Mouse (Mus musculus): ENCODE data around the gene Tnni2. TPM values are rescaled to one million over a fixed set of nuclear protein-coding genes. Genes with fewer than 3 reads are reported as not detected.

Tnni2 gene
- polyA plus RNA-seq, 1 experiment = 4.3 TPM

DNA sequence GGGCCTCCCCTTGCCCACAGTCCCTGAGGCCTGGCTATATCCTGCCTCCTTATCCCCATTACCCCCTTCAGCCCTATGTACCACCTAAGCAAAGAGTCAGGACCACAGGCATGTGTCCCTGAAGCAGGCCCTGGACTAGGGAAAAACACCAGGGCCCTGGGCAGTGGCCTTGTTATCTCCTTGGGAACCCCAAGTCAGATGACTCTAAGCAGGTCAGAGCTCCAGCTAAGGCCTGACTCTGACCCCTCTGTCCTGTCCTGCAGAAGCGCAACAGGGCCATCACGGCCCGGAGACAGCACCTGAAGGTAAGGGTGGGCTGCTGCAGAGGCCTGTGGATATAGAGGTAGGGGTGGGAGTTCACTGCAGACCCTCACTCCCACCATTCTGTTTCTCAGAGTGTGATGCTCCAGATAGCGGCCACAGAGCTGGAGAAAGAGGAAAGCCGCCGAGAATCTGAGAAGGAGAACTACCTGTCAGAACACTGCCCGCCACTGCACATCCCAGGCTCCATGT is 1.4 kb downstream of the Tnni2 start:
- DNase-seq = no peak
- Histone ChIP-seq H3K36me3 (ENCODE audit: control insufficient read depth, insufficient read depth, low read length) (no peaks in the 10 kb centered on the region), H3K4me1 (replicated peaks; ENCODE audit: control insufficient read depth, insufficient read depth, low read length) (peaks cover 44% of the 10 kb centered on the region), H3K27me3 (ENCODE audit: control insufficient read depth, insufficient read depth, low read length) (no peaks in the 10 kb centered on the region), H3K4me3 (ENCODE audit: control insufficient read depth, insufficient read depth, low read length) (no peak overlapping the region), H3K27ac (ENCODE audit: control insufficient read depth, insufficient read depth, low read length) (no peak overlapping the region; the same call in 1 of the 2 replicates)
- WGBS = 88% methylated on average over 7 of the region's 7 CpGs
- no peak for TF ChIP-seq POLR2A (IDR thresholded peaks at IDR 0.05; ENCODE audit: control insufficient read depth, extremely low read depth, insufficient read depth, low read length, poor library complexity)
- no peak for TF ChIP-seq CTCF (IDR thresholded peaks at IDR 0.05; ENCODE audit: borderline replicate concordance, control insufficient read depth, extremely low read depth, insufficient read depth, low read length, poor library complexity)

DNA sequence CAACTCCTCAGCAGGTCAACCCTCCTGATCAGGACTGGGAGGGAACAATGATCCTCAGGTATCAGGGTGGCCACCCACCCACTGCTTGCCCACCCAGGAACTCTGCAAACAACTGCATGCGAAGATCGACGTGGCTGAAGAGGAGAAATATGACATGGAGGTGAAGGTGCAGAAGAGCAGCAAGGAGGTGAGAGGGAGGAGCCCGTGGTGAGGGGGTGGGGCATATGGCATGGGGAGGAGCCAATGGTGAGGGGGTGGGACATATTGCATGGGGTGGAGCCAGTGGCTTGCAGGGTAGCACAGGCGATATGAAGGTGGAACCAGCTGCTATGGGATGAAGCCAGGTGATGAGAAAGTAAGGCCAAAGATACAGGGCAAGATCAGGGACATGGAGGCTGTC is 1.9 kb downstream of the Tnni2 start:
- 81% methylated on average over 5 of the region's 5 CpGs for WGBS

DNA sequence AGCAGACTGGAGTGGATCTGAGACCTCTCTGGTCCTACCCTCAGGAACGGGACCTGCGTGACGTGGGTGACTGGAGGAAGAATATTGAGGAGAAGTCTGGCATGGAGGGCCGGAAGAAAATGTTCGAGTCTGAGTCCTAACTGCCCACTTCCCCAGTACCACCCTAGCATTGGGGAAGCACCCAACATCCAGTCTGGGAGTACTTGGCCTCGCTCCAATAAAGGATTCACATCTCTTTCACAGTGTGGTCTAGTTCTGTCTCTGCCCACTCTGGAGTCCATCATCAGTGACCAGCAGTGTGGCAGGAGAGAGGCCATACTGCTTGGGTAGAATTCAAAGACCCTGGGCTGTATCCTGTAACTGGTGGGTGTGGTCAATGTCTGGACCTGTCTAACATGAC is 2.6 kb downstream of the Tnni2 start:
- H3K27me3 ChIP-seq (ENCODE audit: control insufficient read depth, insufficient read depth, low read length) = no peaks in the 10 kb centered on the region
- no peak overlapping the region for H3K27ac ChIP-seq (ENCODE audit: control insufficient read depth, insufficient read depth, low read length)
- WGBS = 93% methylated on average over 6 of the region's 6 CpGs
- no peak overlapping the region for H3K4me3 ChIP-seq (ENCODE audit: control insufficient read depth, insufficient read depth, low read length)
- H3K36me3 ChIP-seq (ENCODE audit: control insufficient read depth, insufficient read depth, low read length) = no peaks in the 10 kb centered on the region
- peaks cover 46% of the 10 kb centered on the region for H3K4me1 ChIP-seq (replicated peaks; ENCODE audit: control insufficient read depth, insufficient read depth, low read length)
- no peak for TF ChIP-seq POLR2A (IDR thresholded peaks at IDR 0.05; ENCODE audit: control insufficient read depth, extremely low read depth, insufficient read depth, low read length, poor library complexity)
- TF ChIP-seq CTCF (IDR thresholded peaks at IDR 0.05; ENCODE audit: borderline replicate concordance, control insufficient read depth, extremely low read depth, insufficient read depth, low read length, poor library complexity) = no peak
- DNase-seq = no peak

More for the DNA sequence above, 1.9 kb downstream of the Tnni2 start:
- H3K27ac ChIP-seq (ENCODE audit: control insufficient read depth, insufficient read depth, low read length) = no peak overlapping the region
- no peaks in the 10 kb centered on the region for H3K36me3 ChIP-seq (ENCODE audit: control insufficient read depth, insufficient read depth, low read length)
- H3K4me3 ChIP-seq (ENCODE audit: control insufficient read depth, insufficient read depth, low read length) = no peak overlapping the region
- H3K4me1 ChIP-seq (replicated peaks; ENCODE audit: control insufficient read depth, insufficient read depth, low read length) = peaks cover 44% of the 10 kb centered on the region
- no peak for TF ChIP-seq POLR2A (IDR thresholded peaks at IDR 0.05; ENCODE audit: control insufficient read depth, extremely low read depth, insufficient read depth, low read length, poor library complexity)
- no peak for TF ChIP-seq CTCF (IDR thresholded peaks at IDR 0.05; ENCODE audit: borderline replicate concordance, control insufficient read depth, extremely low read depth, insufficient read depth, low read length, poor library complexity)
- H3K27me3 ChIP-seq (ENCODE audit: control insufficient read depth, insufficient read depth, low read length) = no peaks in the 10 kb centered on the region
- DNase-seq = no peak

DNA sequence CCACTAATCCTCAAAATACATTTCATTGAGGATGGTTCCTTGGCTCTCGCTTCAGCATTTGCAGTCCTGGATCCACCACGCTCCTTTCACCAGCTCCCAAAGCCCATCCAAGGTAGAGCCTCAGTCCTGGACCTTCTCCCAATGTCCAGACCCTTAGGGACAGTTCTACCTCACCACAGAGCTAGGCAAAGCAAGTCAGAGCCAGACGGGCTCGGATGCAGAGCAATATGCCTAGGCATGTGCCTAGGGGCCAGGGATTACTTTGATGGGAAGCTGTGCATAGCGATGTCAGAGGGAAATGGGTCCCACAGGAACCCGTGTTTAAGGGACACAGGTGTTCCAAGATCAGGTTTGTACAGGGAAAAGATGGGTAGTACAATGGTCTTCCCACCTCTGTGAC is 3.7 kb downstream of the Tnni2 start:
- no peak for DNase-seq
- TF ChIP-seq CTCF (IDR thresholded peaks at IDR 0.05; ENCODE audit: borderline replicate concordance, control insufficient read depth, extremely low read depth, insufficient read depth, low read length, poor library complexity) (no peak), POLR2A (IDR thresholded peaks at IDR 0.05; ENCODE audit: control insufficient read depth, extremely low read depth, insufficient read depth, low read length, poor library complexity) (no peak)
- WGBS = 91% methylated on average over 6 of the region's 6 CpGs

DNA sequence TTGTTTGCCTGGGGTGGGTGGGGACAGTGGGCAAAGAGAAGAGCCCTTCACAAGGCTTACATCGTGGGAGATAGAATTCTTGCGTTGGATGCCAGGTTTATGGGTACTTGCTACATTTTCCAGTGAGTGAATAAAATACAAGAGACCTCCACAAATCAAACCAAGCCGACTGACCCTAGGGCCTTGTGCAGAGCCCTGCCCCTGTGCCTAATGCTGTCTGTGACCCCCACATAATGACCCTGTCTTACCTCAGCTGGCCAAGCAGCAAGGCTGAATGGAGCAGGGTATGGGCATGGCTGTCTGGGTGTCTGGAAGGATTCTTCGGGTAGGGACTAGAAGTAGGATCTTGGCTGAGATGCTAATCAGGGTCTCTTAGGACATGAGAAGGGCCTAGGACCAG is 4.7 kb downstream of the Tnni2 start:
- 90% methylated on average over 4 of the region's 4 CpGs for WGBS
- H3K36me3 ChIP-seq (ENCODE audit: control insufficient read depth, insufficient read depth, low read length) = no peaks in the 10 kb centered on the region
- no peak for DNase-seq
- TF ChIP-seq POLR2A (IDR thresholded peaks at IDR 0.05; ENCODE audit: control insufficient read depth, extremely low read depth, insufficient read depth, low read length, poor library complexity) = no peak
- no peak for TF ChIP-seq CTCF (IDR thresholded peaks at IDR 0.05; ENCODE audit: borderline replicate concordance, control insufficient read depth, extremely low read depth, insufficient read depth, low read length, poor library complexity)
- peaks cover 42% of the 10 kb centered on the region for H3K4me1 ChIP-seq (replicated peaks; ENCODE audit: control insufficient read depth, insufficient read depth, low read length)
- no peaks in the 10 kb centered on the region for H3K27me3 ChIP-seq (ENCODE audit: control insufficient read depth, insufficient read depth, low read length)
- H3K27ac ChIP-seq (ENCODE audit: control insufficient read depth, insufficient read depth, low read length) = no peak overlapping the region
- H3K4me3 ChIP-seq (ENCODE audit: control insufficient read depth, insufficient read depth, low read length) = no peak overlapping the region

More for the DNA sequence above, 3.7 kb downstream of the Tnni2 start:
- Histone ChIP-seq H3K36me3 (ENCODE audit: control insufficient read depth, insufficient read depth, low read length) (no peaks in the 10 kb centered on the region), H3K4me3 (ENCODE audit: control insufficient read depth, insufficient read depth, low read length) (no peak overlapping the region), H3K27ac (ENCODE audit: control insufficient read depth, insufficient read depth, low read length) (no peak overlapping the region), H3K4me1 (replicated peaks; ENCODE audit: control insufficient read depth, insufficient read depth, low read length) (peaks cover 48% of the 10 kb centered on the region), H3K27me3 (ENCODE audit: control insufficient read depth, insufficient read depth, low read length) (no peaks in the 10 kb centered on the region)

DNA sequence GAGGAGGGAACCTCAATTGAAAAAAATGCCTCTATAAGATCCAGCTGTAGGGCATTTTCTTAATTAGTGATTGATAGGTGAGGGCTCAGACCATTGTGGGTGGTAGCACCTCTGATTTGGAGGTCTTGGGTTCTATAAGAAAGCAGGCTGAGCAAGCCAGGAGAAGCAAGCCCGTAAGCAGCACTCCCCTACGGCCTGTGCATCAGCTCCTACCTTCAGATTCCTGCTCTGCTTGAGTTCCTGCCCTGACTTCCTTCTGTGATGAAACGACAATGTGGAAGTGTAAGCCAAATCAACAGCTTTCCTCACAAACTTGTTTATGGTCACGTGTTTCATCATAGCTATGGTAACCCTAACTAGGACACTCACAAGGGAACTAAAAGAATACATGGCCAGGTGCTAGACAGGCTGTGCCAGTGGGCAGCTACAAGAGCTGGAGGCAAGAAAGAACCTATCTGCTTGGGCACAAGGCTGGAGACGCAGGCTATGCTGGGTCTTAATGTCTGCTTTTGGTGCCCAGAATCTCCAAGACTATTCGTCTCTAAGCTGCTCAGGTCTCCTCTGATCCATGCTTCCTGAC is 7.5 kb downstream of the Tnni2 start:
- WGBS = 95% methylated on average over 6 of the region's 6 CpGs
- no peak overlapping the region for H3K27ac ChIP-seq (ENCODE audit: control insufficient read depth, insufficient read depth, low read length)
- no peak for DNase-seq

More for the DNA sequence above, 7.5 kb downstream of the Tnni2 start:
- H3K4me1 ChIP-seq (replicated peaks; ENCODE audit: control insufficient read depth, insufficient read depth, low read length) = peaks cover 21% of the 10 kb centered on the region
- TF ChIP-seq POLR2A (IDR thresholded peaks at IDR 0.05; ENCODE audit: control insufficient read depth, extremely low read depth, insufficient read depth, low read length, poor library complexity) (no peak), CTCF (IDR thresholded peaks at IDR 0.05; ENCODE audit: borderline replicate concordance, control insufficient read depth, extremely low read depth, insufficient read depth, low read length, poor library complexity) (no peak)
- H3K27me3 ChIP-seq (ENCODE audit: control insufficient read depth, insufficient read depth, low read length) = no peaks in the 10 kb centered on the region
- no peak overlapping the region for H3K4me3 ChIP-seq (ENCODE audit: control insufficient read depth, insufficient read depth, low read length)
- H3K36me3 ChIP-seq (ENCODE audit: control insufficient read depth, insufficient read depth, low read length) = no peaks in the 10 kb centered on the region
